Mouse (Mus musculus): Measurements from ENCODE around the gene Tmem208. TPM values are rescaled to one million over a fixed set of nuclear protein-coding genes. Genes with fewer than 3 reads are reported as not detected.

Gene Tmem208
- polyA plus RNA-seq, 1 experiment from 2014 or later, result 84.2 TPM

GRCm38 (mm10) chr8:105305211-105306145, 20.7 kb upstream of the Tmem208 start, which contains the start of gene Elmo3:
Elmo3 (plus strand) TSS chr8:105305601.
- Histone ChIP-seq H3K9ac (ENCODE audit: low read length) (peak within 1 kb of the TSS; percentile 74), H3K36me3 (ENCODE audit: control insufficient read depth, insufficient read depth) (peaks cover 32% of the 10 kb centered on the region), H3K9me3 (replicated peaks; ENCODE audit: control insufficient read depth, low read length) (no peaks in the 10 kb centered on the region), H3K27ac (ENCODE audit: low read length) (peak within 1 kb of the TSS; percentile 77), H3K4me1 (ENCODE audit: control insufficient read depth, insufficient read depth, low read length) (peaks cover 32% of the 10 kb centered on the region), H3K27me3 (ENCODE audit: control insufficient read depth, insufficient read depth, low read length) (no peaks in the 10 kb centered on the region), H3K4me3 (ENCODE audit: low read length) (peak within 1 kb of the TSS; percentile 51), H3K4me2 (ENCODE audit: low read depth, low read length) (peak within 1 kb of the TSS; percentile 79)
- peak; percentile 49 for ATAC-seq (replicated peaks; ENCODE audit: extremely low read depth, insufficient read depth, low FRiP score)
- 9% methylated on average over 27 of the region's 30 CpGs for WGBS

DNA sequence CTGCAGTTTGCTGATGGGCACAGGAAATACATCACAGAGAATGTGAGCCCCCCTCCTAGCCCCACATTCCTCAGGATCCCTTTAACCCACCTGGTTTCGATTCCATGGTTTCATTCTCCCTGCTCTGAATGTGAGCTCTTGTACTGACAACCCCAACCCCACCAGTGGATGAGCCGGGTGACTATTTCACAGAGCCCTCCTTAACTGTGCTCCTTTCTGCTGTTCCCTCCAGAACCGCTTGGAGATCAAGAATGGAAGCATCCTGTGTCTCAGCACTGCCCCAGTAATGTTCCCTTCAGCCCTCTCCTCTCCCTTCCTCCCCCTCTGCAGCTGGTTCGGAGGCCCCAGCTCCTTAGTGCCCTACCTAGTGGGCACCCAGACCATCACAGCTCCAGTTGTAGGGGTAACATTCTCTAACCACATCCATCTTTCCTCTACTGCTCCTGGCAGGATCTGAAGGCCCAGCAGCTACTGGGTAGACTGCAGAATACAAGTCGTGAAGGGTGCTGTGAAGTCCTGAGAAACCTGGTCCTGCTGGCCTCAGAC, 19.9 kb upstream of the Tmem208 start:
- H3K27ac ChIP-seq (ENCODE audit: low read length), result peak overlapping the region; percentile 27; the same call in 1 of the 2 replicates
- H3K27me3 ChIP-seq (ENCODE audit: control insufficient read depth, insufficient read depth, low read length), result no peaks in the 10 kb centered on the region
- ATAC-seq (replicated peaks; ENCODE audit: extremely low read depth, insufficient read depth, low FRiP score), result no peak; the same call in 1 of the 2 replicates
- no peaks in the 10 kb centered on the region for H3K9me3 ChIP-seq (replicated peaks; ENCODE audit: control insufficient read depth, low read length)
- peaks cover 24% of the 10 kb centered on the region for H3K36me3 ChIP-seq (ENCODE audit: control insufficient read depth, insufficient read depth)
- peak overlapping the region; percentile 51 for H3K4me3 ChIP-seq (ENCODE audit: low read length)
- peak overlapping the region; percentile 74 for H3K9ac ChIP-seq (ENCODE audit: low read length)
- 37% methylated on average over 5 of the region's 5 CpGs for WGBS
- H3K4me2 ChIP-seq (ENCODE audit: low read depth, low read length), result peak overlapping the region; percentile 79
- H3K4me1 ChIP-seq (ENCODE audit: control insufficient read depth, insufficient read depth, low read length), result peaks cover 32% of the 10 kb centered on the region

DNA sequence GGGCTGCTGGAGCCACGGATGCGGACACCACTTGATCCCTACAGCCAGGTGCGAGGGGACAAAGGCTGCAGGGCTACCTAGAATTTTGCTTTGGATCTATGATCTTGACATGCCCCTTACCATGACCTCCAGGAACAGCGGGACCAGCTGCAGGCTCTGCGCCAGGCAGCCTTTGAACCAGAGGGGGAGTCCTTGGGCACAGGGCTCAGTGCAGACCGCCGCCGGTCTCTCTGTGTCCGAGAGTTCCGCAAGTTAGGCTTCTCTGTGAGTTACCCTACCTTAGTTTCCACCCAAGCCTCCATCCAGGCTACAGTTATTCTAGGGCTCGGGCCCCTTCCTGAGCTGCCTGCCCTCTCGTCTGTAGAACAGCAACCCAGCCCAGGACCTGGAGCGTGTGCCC, 18.5 kb upstream of the Tmem208 start:
- no peaks in the 10 kb centered on the region for H3K9me3 ChIP-seq (replicated peaks; ENCODE audit: control insufficient read depth, low read length)
- peaks cover 32% of the 10 kb centered on the region for H3K4me1 ChIP-seq (ENCODE audit: control insufficient read depth, insufficient read depth, low read length)
- H3K4me2 ChIP-seq (ENCODE audit: low read depth, low read length), result no peak overlapping the region
- no peak overlapping the region for H3K27ac ChIP-seq (ENCODE audit: low read length)
- ATAC-seq (replicated peaks; ENCODE audit: extremely low read depth, insufficient read depth, low FRiP score), result no peak
- WGBS, result 97% methylated on average over 13 of the region's 13 CpGs
- peaks cover 17% of the 10 kb centered on the region for H3K36me3 ChIP-seq (ENCODE audit: control insufficient read depth, insufficient read depth)
- no peak overlapping the region for H3K9ac ChIP-seq (ENCODE audit: low read length)
- H3K27me3 ChIP-seq (ENCODE audit: control insufficient read depth, insufficient read depth, low read length), result no peaks in the 10 kb centered on the region
- H3K4me3 ChIP-seq (ENCODE audit: low read length), result no peak overlapping the region

- H3K27ac ChIP-seq (ENCODE audit: low read length), result no peak overlapping the region
- no peaks in the 10 kb centered on the region for H3K9me3 ChIP-seq (replicated peaks; ENCODE audit: control insufficient read depth, low read length)
- H3K36me3 ChIP-seq (ENCODE audit: control insufficient read depth, insufficient read depth), result peaks cover 13% of the 10 kb centered on the region
- no peak for ATAC-seq (replicated peaks; ENCODE audit: extremely low read depth, insufficient read depth, low FRiP score)
- H3K9ac ChIP-seq (ENCODE audit: low read length), result no peak overlapping the region
- WGBS, result 94% methylated on average over 10 of the region's 10 CpGs
- peaks cover 37% of the 10 kb centered on the region for H3K4me1 ChIP-seq (ENCODE audit: control insufficient read depth, insufficient read depth, low read length)
- no peak overlapping the region for H3K4me3 ChIP-seq (ENCODE audit: low read length)
- no peak overlapping the region for H3K4me2 ChIP-seq (ENCODE audit: low read depth, low read length)
- no peaks in the 10 kb centered on the region for H3K27me3 ChIP-seq (ENCODE audit: control insufficient read depth, insufficient read depth, low read length)
Observed at GRCm38 (mm10) chr8:105308428-105308827, 17.7 kb upstream of the Tmem208 start.

GRCm38 (mm10) chr8:105309142-105309847, 16.9 kb upstream of the Tmem208 start:
- Histone ChIP-seq H3K27me3 (ENCODE audit: control insufficient read depth, insufficient read depth, low read length) (no peaks in the 10 kb centered on the region), H3K4me3 (ENCODE audit: low read length) (no peak overlapping the region), H3K27ac (ENCODE audit: low read length) (no peak overlapping the region), H3K4me2 (ENCODE audit: low read depth, low read length) (no peak overlapping the region), H3K9me3 (replicated peaks; ENCODE audit: control insufficient read depth, low read length) (no peaks in the 10 kb centered on the region), H3K36me3 (ENCODE audit: control insufficient read depth, insufficient read depth) (peaks cover 10% of the 10 kb centered on the region), H3K9ac (ENCODE audit: low read length) (no peak overlapping the region), H3K4me1 (ENCODE audit: control insufficient read depth, insufficient read depth, low read length) (peaks cover 38% of the 10 kb centered on the region)
- ATAC-seq (replicated peaks; ENCODE audit: extremely low read depth, insufficient read depth, low FRiP score), result no peak
- 79% methylated on average over 15 of the region's 15 CpGs for WGBS

DNA sequence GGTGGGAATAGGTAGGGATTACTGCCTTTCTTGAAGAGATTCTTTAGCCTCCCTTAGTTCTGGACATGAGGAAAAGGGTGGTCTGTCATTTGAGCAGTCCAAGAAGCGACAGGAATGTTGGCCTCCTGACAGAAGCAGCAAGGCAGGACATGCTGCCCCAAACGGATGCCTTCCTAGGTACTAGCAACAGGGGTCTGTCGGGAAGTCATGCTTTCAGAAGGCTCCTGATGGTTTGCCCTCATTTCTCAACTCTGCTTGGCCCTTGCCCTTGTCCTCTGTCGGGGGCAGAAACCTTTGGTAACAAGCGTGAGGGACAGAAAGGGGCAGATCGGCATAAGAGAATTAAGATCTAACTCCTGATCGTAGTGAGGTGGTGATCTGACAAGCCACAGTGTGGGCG, 16.0 kb upstream of the Tmem208 start:
- H3K27ac ChIP-seq (ENCODE audit: low read length), result no peak overlapping the region
- H3K4me2 ChIP-seq (ENCODE audit: low read depth, low read length), result no peak overlapping the region
- H3K4me3 ChIP-seq (ENCODE audit: low read length), result no peak overlapping the region
- H3K4me1 ChIP-seq (ENCODE audit: control insufficient read depth, insufficient read depth, low read length), result peaks cover 34% of the 10 kb centered on the region
- no peaks in the 10 kb centered on the region for H3K27me3 ChIP-seq (ENCODE audit: control insufficient read depth, insufficient read depth, low read length)
- 80% methylated on average over 8 of the region's 8 CpGs for WGBS
- ATAC-seq (replicated peaks; ENCODE audit: extremely low read depth, insufficient read depth, low FRiP score), result no peak
- H3K36me3 ChIP-seq (ENCODE audit: control insufficient read depth, insufficient read depth), result peaks cover 11% of the 10 kb centered on the region
- no peak overlapping the region for H3K9ac ChIP-seq (ENCODE audit: low read length)
- no peaks in the 10 kb centered on the region for H3K9me3 ChIP-seq (replicated peaks; ENCODE audit: control insufficient read depth, low read length)

- no peak overlapping the region for H3K4me2 ChIP-seq (ENCODE audit: low read depth, low read length)
- H3K36me3 ChIP-seq (ENCODE audit: control insufficient read depth, insufficient read depth), result peaks cover 11% of the 10 kb centered on the region
- H3K9me3 ChIP-seq (replicated peaks; ENCODE audit: control insufficient read depth, low read length), result no peaks in the 10 kb centered on the region
- 83% methylated on average over 1 of the region's 1 CpGs for WGBS
- no peak for ATAC-seq (replicated peaks; ENCODE audit: extremely low read depth, insufficient read depth, low FRiP score)
- no peak overlapping the region for H3K27ac ChIP-seq (ENCODE audit: low read length)
- peaks cover 24% of the 10 kb centered on the region for H3K4me1 ChIP-seq (ENCODE audit: control insufficient read depth, insufficient read depth, low read length)
- H3K27me3 ChIP-seq (ENCODE audit: control insufficient read depth, insufficient read depth, low read length), result no peaks in the 10 kb centered on the region
- no peak overlapping the region for H3K4me3 ChIP-seq (ENCODE audit: low read length)
- no peak overlapping the region for H3K9ac ChIP-seq (ENCODE audit: low read length)
Observed at GRCm38 (mm10) chr8:105311718-105312117, 14.4 kb upstream of the Tmem208 start.

DNA sequence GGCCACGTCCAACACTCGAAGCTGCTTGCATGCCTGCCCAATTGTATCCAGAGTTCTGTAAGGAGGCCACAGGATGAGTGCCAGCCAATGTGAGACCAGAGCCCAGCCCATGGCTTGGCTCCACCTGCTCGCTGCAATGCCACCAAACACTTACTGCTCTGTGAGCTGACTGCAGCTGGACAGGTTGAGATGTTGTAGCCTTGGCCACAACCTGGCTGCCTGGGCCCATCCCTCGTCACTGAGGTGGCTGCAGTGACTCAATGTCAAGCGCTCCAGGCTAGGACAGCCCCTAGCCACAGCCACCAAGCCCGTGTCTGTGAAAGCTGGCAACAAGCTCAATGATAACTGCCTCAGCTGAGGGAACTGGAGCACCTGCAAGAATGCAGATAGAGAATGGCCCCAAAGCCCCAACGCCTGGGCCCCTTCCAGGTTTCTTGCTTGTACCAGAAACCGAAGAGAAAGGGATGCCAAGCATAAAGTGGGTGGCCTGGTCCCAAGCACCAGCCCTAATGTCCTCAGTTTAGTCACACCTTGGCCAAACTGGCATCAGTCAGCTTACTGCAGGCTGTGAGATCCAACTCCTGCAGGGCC, 13.2 kb upstream of the Tmem208 start:
- Histone ChIP-seq H3K27ac (ENCODE audit: low read length) (0 out of 2 replicates have a peak overlapping the region, but pooled peaks have one; percentile 32), H3K4me2 (ENCODE audit: low read depth, low read length) (no peak overlapping the region), H3K4me3 (ENCODE audit: low read length) (no peak overlapping the region), H3K9ac (ENCODE audit: low read length) (no peak overlapping the region), H3K9me3 (replicated peaks; ENCODE audit: control insufficient read depth, low read length) (no peaks in the 10 kb centered on the region), H3K27me3 (ENCODE audit: control insufficient read depth, insufficient read depth, low read length) (no peaks in the 10 kb centered on the region), H3K4me1 (ENCODE audit: control insufficient read depth, insufficient read depth, low read length) (peaks cover 26% of the 10 kb centered on the region), H3K36me3 (ENCODE audit: control insufficient read depth, insufficient read depth) (peaks cover 9% of the 10 kb centered on the region)
- ATAC-seq (replicated peaks; ENCODE audit: extremely low read depth, insufficient read depth, low FRiP score), result no peak
- WGBS, result 67% methylated on average over 8 of the region's 8 CpGs

All from heart, embryonic 16.5 days (tissue).